13 mouse cellular contexts compared by ENCODE assay signal in the genomic region with DNA sequence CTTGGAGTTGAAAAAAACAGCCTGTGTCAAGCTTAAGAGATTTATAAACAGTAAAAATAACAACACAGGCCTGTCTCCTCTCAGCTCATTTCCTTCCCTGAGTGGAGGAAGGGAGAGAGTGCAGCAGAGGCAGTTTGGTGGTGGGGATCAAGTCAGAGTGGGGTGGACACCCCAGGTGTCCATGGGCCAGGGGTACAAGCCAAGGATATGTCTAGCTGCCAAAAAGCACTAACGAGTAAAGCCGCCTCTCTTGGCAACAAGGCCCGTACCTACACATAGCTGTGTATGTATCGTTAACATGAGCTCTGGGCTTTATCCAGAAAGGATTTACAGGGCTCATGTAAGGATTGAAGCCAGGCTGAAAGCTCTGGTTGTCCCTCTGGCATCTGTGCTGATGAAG. TPM values are rescaled to one million over a fixed set of nuclear protein-coding genes. Genes with fewer than 3 reads are reported as not detected.
DNase-seq lines count a peak whose midpoint lies in the region; ATAC-seq and TF ChIP-seq lines count a peak whose summit lies in the region.
"Had no signal": no experiment of that assay in that cellular context is flagged by ENCODE, and none has a peak within 500 bp of the region (broad histone marks: within the 10 kb centered on the region; RNA-seq: fewer than 3 reads in every experiment).

No protein-coding gene starts in this region.

- no peaks in the 10 kb centered on the region for H3K36me3 ChIP-seq in forebrain, embryonic 10.5 days (replicated peaks)
- no peaks in the 10 kb centered on the region for H3K36me3 ChIP-seq in intestine, embryonic 15.5 days
- no peaks in the 10 kb centered on the region for H3K36me3 ChIP-seq in midbrain, postnatal 0 days (ENCODE audit: insufficient read depth, low read length)
- H3K36me3 ChIP-seq: heart, embryonic 12.5 days had no signal

- no peak for TF ChIP-seq CTCF in midbrain, postnatal 0 days (IDR thresholded peaks at IDR 0.05)

- DNase-seq in kidney, postnatal 4 days, result peak; percentile 11 to 24
- no peak for DNase-seq in kidney, postnatal 10 days
- DNase-seq in forebrain, embryonic 10.5 days (ENCODE audit: extremely low spot score, low spot score), result no peak
- no peak for DNase-seq in midbrain, postnatal 0 days (ENCODE audit: low spot score)
- no peak for DNase-seq in right cerebral cortex, postnatal 4 days
- DNase-seq in right cerebral cortex, postnatal 10 days (ENCODE audit: low spot score in 2 of 2), result no peak
- DNase-seq: adrenal gland, postnatal 10 days; liver, postnatal 0 days; thymus, postnatal 14 days had no signal

- no peak for ATAC-seq in intestine, embryonic 15.5 days
- ATAC-seq in midbrain, postnatal 0 days (ENCODE audit: low FRiP score), result no peak
- ATAC-seq in cerebellum, adult (ENCODE audit: insufficient number of reproducible peaks, low FRiP score, low TSS enrichment), result no peak
- ATAC-seq: liver, postnatal 0 days had no signal

- H3K9me3 ChIP-seq in forebrain, embryonic 10.5 days, result no peaks in the 10 kb centered on the region
- H3K9me3 ChIP-seq in intestine, embryonic 15.5 days, result no peaks in the 10 kb centered on the region
- no peaks in the 10 kb centered on the region for H3K9me3 ChIP-seq in midbrain, postnatal 0 days (ENCODE audit: low read length)
- H3K9me3 ChIP-seq: heart, embryonic 12.5 days had no signal

- H3K4me3 ChIP-seq in forebrain, embryonic 10.5 days, result no peak overlapping the region
- no peak overlapping the region for H3K4me3 ChIP-seq in intestine, embryonic 15.5 days (replicated peaks)
- H3K4me3 ChIP-seq in midbrain, postnatal 0 days (ENCODE audit: low read depth, low read length), result no peak overlapping the region
- H3K4me3 ChIP-seq: heart, embryonic 12.5 days; left cerebral cortex, adult 2 months had no signal

- peaks cover 13% of the 10 kb centered on the region; the same call in 1 of the 2 replicates for H3K27me3 ChIP-seq in forebrain, embryonic 10.5 days (ENCODE audit: poor library complexity, severe bottlenecking)
- no peaks in the 10 kb centered on the region for H3K27me3 ChIP-seq in intestine, embryonic 15.5 days (replicated peaks)
- no peaks in the 10 kb centered on the region for H3K27me3 ChIP-seq in midbrain, postnatal 0 days (ENCODE audit: insufficient read depth, low read length)

- H3K4me1 ChIP-seq in forebrain, embryonic 10.5 days, result peaks cover 90% of the 10 kb centered on the region
- H3K4me1 ChIP-seq in intestine, embryonic 15.5 days (replicated peaks), result peaks cover 13% of the 10 kb centered on the region; the same call in 1 of the 2 replicates
- peaks cover 17% of the 10 kb centered on the region for H3K4me1 ChIP-seq in midbrain, postnatal 0 days (ENCODE audit: insufficient read depth, low read length)

- no peak overlapping the region for H3K9ac ChIP-seq in intestine, embryonic 15.5 days
- H3K9ac ChIP-seq in midbrain, postnatal 0 days (replicated peaks; ENCODE audit: low read length, poor library complexity, severe bottlenecking), result no peak overlapping the region
- H3K9ac ChIP-seq: heart, embryonic 12.5 days; liver, postnatal 0 days had no signal

- peak overlapping the region; percentile 84 for H3K27ac ChIP-seq in forebrain, embryonic 10.5 days
- H3K27ac ChIP-seq in intestine, embryonic 15.5 days, result peak overlapping the region; percentile 13; the same call in 1 of the 2 replicates
- H3K27ac ChIP-seq in midbrain, postnatal 0 days (ENCODE audit: low read depth, low read length), result peak overlapping the region; percentile 38; the same call in 1 of the 2 replicates
- H3K27ac ChIP-seq: left cerebral cortex, adult 2 months had no signal

- WGBS in forebrain, embryonic 10.5 days, result 62% methylated on average over 4 of the region's 4 CpGs
- 44% methylated on average over 4 of the region's 4 CpGs for WGBS in intestine, embryonic 15.5 days
- WGBS in midbrain, postnatal 0 days, result 48% methylated on average over 4 of the region's 4 CpGs

- H3K4me2 ChIP-seq in intestine, embryonic 15.5 days (replicated peaks), result no peak overlapping the region
- no peak overlapping the region for H3K4me2 ChIP-seq in midbrain, postnatal 0 days (ENCODE audit: low read depth, low read length, poor library complexity, severe bottlenecking)
- H3K4me2 ChIP-seq: heart, embryonic 12.5 days had no signal

RNA-seq across cellular contexts. Expression of a gene that starts 42.9 kb away (rescaled TPM):
- polyA plus RNA-seq in forebrain, embryonic 10.5 days (2016; fragmentation: Nextera tagmentation; extraction: Ambion mirVana), result 0.84 and 1.2 TPM in 2 replicates
- polyA plus RNA-seq in intestine, embryonic 15.5 days (2015; fragmentation: Nextera tagmentation; extraction: Ambion mirVana), result 0.61 and 0.99 TPM in 2 replicates
- 31.3 and 40.7 TPM in 2 replicates for total RNA-seq in midbrain, postnatal 0 days (2014; rRNA removed)
- polyA plus RNA-seq in midbrain, postnatal 0 days (2015; fragmentation: Nextera tagmentation; extraction: Ambion mirVana), result 14.9 and 17.3 TPM in 2 replicates
- polyA plus RNA-seq: heart, embryonic 12.5 days; liver, postnatal 0 days had no signal

Comparison
In these comparisons a context has a peak if more than half of its experiments do, and no peak if none do; other contexts are left out.
1. DNase-seq: peak in kidney, postnatal 4 days (2 of 2); none in kidney, postnatal 10 days (single experiment), forebrain, embryonic 10.5 days (single experiment), midbrain, postnatal 0 days (single experiment), right cerebral cortex, postnatal 4 days (single experiment) and right cerebral cortex, postnatal 10 days (0 of 2).
2. H3K27ac ChIP-seq: peak in every context shown above with its lines; median percentile 84 in forebrain, embryonic 10.5 days; 38 in midbrain, postnatal 0 days; 13 in intestine, embryonic 15.5 days.